Mouse (Mus musculus) CD4-positive, CD25-positive, alpha-beta regulatory T cell, adult 4 months (primary cell): ENCODE results near the gene Gpr108. TPM values are rescaled to one million over a fixed set of nuclear protein-coding genes. Genes with fewer than 3 reads are reported as not detected.

Source experiments
- ATAC-seq: one replicate; pipeline ENCODE4 v1.8.0; 2017
- polyA plus RNA-seq, 2 experiments: library from polyadenylated mRNA; unstranded; fragments of 100-300 nt; shearing (Covaris generic); gene quantifications; one replicate each; pipeline ENCODE4 v1.2.1; 2017

The Gpr108 gene
- polyA plus RNA-seq, 2 experiments from 2014 or later = 62.0 to 94.4 TPM

DNA sequence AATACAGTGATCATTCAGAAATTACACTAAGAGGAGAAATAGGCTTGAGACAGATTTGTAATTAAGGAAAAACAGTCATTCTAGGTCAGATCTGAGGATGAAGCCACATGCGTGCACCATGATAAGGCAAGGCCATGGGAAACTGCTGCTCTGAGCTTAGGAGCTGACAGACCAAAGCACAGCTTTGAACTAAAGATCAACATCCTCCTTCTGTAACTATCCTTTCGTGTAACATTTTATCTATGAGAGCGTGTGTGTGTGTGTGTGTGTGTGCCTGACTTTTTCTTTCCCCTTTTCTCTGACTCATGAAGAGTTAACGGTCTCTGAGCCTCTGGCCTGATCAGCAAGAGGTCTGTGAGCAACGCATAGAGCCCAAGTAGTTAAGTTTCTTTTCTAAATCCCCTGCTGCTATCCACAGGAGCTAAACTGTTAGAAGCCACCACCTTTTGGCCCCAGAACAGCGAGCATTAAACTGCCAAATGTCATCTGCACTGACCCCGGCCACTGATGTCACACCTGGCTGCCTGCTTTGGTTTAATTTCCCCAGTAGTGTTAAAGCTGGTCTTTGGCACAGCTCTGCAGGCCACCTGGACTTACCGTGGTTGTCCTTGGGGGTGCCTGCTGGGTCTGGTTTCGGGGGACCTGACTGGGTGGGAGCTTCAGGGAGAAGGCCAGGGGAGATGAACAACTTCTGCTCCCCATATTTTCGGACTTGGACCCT, 4.4 kb downstream of the Gpr108 start:
- ATAC-seq = no peak

DNA sequence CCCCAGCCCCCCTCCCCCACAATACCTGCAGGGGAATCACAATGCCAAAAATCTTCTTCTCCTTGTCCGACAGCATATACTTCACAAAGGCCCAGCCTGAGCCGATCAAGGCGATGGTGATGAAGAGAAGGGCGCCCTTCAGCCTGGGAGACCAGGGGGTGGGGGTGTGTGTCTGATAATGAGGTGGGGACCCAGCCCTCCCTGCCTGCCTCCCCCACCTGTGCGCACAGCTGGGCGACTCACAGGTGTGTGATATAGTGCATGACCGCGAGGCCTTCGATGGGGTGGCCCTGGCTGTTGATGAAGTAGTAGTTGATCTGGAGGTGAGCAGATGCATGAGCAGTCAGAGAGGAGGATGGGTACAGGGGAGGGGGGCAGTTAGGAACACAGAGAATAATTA, 11.1 kb downstream of the Gpr108 start:
- no peak for ATAC-seq

DNA sequence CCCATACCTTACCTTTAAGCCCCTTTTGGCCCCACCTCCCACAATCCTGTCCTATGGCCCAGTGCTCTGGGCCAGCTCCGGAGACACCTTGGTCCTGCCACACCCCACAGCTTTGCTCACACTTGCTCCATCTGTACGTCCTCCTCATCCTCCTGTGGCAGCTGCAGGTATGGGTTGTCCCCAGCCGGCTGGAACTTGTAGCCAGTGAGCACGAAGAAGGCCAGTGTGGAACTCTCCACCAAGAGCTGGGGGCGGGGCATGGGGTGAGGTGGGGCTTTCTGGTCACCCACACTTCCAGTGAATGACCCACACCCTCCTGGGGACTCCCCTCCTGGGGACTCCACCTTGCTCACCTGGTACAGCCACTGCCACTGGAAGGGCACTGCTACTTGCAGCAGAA, 12.4 kb downstream of the Gpr108 start:
- ATAC-seq = no peak

GRCm38 (mm10) chr17:57234254-57234928, 13.9 kb downstream of the Gpr108 start:
- ATAC-seq = no peak

GRCm38 (mm10) chr17:57233038-57233437, 15.2 kb downstream of the Gpr108 start:
- no peak for ATAC-seq

DNA sequence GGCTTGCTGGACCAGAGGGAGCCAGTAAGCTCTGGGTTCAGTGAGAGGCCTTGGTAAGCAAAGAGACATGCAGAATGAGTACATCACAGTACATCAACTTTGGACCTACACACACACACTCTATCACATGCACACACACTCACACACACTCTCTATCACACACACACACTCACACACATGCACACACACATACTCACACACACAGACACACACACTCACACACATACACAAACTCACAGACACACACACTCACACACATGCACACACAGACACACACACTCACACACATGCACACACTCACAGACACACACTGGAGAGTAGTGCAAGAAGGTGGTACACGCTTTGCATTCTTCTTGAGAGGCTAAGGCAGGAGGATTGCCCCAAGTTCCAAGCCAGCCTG, 16.0 kb downstream of the Gpr108 start:
- ATAC-seq = no peak

- no peak for ATAC-seq
Measured at GRCm38 (mm10) chr17:57231321-57231771, 16.9 kb downstream of the Gpr108 start.

- ATAC-seq = no peak
Measured at GRCm38 (mm10) chr17:57230728-57231125, 17.5 kb downstream of the Gpr108 start.

GRCm38 (mm10) chr17:57229851-57230727, 18.2 kb downstream of the Gpr108 start:
- ATAC-seq = no peak

DNA sequence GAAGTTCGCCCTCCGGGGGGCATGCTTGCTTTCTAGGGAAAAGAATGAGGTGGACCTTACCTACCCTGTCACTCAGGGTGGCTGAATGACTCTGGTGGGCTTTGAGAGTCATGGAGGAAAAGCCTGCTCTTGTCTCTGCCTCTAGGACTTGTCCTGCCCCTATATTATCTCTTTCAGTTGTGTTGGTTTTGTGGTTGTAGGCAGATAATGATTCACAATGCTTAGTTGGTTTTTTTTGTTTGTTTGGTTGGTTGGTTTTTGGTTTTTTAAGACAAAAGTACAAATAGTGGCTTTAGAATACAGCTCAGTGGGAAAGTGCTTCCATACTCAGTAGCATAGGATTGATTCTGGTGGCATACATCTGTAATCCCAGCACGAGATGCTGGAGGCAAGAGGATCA, 19.4 kb downstream of the Gpr108 start:
- no peak for ATAC-seq

DNA sequence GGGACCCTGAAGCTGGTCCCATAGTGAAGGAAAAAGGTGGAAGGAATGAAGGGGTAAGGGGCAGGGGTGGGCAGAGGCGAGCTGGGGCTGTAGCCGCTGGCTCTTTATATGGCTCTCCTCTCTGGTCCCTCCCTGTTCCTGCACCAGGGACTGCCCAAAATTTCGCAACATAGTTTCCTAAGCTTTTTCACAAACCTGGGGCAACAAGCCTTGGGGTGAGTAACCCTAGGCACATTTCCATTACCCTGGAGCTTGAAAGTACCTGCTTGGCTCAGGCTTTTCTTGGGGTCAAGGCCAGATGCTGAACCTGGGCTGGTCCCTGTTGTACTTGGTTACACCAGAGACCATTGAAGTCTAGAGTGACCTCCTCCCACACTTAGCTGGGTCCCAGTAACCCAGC, 20.2 kb downstream of the Gpr108 start, which contains the start of gene C3:
TSS of gene C3 (minus strand) at position 123 of the 400 bp plus-strand sequence.
- no peak for ATAC-seq

- ATAC-seq = no peak
Measured at GRCm38 (mm10) chr17:57227468-57227867, 20.8 kb downstream of the Gpr108 start.

DNA sequence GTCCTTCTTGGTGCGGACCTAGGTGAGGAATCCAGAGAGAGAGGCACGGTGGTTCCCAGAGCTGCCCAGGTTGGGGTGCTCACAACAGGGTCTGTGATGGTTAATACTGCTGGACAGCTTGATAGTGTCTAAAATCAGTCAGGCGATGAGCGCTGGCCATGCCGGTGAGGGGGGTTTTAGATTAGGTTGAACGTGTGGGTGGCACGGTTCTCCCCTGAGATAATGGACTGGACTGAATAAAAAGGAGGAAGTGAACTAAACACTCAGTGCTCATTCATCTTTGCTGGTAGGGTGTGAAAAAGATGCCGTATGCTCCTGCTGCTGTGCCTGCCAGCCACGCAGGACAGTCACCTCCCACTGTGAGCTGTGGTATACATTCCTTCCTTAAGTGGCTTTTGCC, 24.9 kb downstream of the Gpr108 start:
- ATAC-seq = no peak

DNA sequence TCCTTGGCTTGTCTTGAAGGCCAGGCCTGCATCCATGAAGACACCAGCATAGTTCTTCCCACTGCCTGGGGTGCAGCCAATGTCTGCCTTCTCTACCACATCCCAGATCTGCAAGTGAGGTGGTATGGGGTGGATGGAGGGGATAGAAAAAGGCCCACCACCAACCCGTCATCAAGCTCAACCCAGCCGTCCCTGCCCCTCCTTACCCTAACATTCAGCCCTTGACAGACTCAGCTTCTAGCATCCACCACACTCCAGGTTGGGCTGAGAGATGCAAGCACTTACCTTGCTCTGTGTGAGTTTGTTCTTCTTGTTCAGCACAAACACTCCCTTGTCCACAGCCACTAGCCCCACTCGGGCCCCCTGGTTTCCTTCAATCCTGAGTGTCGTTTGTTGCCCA, 26.3 kb downstream of the Gpr108 start:
- ATAC-seq = no peak

GRCm38 (mm10) chr17:57219884-57220207, 28.4 kb downstream of the Gpr108 start:
- peak; percentile 50 for ATAC-seq

DNA sequence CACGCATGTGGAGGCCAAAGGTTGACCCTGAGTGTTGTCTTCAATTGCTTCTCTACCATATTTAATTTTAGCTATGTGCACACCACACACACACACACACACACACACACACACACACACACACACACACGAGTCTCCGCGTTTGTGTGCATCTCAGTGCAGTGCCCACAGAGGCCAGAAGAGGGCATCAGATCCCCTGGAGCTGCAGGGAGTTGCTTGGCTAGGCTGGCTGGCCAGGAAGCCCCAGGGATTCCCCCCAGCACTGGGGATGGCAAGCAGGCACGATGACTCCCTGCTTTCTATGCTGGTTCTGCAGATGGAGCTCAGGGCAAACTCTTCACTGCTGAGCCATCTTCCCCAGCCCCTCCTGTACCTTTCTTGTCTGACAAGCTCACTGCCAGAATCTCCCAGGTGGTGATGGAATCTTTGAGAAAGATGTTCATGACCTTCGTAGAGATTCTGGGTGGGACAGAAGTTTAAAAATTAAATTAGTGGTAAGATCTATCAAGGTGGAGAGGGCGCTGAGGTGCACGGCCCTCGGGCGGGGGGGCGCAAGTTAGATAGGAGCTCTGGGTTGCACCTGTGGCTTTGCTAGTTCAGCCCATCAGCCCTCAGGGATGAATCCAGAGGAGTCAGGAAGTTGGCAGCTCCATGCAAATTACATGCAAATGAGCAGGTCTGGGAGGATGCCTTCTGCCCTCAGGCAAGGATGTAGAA, 28.9 kb downstream of the Gpr108 start:
- ATAC-seq = peak; percentile 88

- ATAC-seq = no peak
Measured at GRCm38 (mm10) chr17:57218335-57218900, 29.8 kb downstream of the Gpr108 start.

- no peak for ATAC-seq
Measured at GRCm38 (mm10) chr17:57214676-57215387, 33.4 kb downstream of the Gpr108 start.

- ATAC-seq = no peak
Measured at GRCm38 (mm10) chr17:57211501-57211900, 36.7 kb downstream of the Gpr108 start.

GRCm38 (mm10) chr17:57209330-57209729, 38.9 kb downstream of the Gpr108 start:
- peak; percentile 95 for ATAC-seq

- ATAC-seq = no peak
Measured at GRCm38 (mm10) chr17:57207938-57208337, 40.3 kb downstream of the Gpr108 start.
